Mouse (Mus musculus) kidney, adult 2 months (tissue): ENCODE data around the gene Stx2. TPM values are rescaled to one million over a fixed set of nuclear protein-coding genes. Genes with fewer than 3 reads are reported as not detected.
"Not testable (repeated sequence)": the region's sequence is repeated elsewhere in the genome, so short reads cannot be mapped to it uniquely, and the experiment has no call there.

Experiments used
- DNase-seq: peaks from one replicate; pipeline ENCODE4 v3.0.0; 2021
- H3K27ac ChIP-seq: fragments of 200-500 bp; 2 replicates; pipeline ENCODE4 v1.5.1; 2012; ENCODE audit warnings: low read depth, low read length, control low read depth, inconsistent platforms; ENCODE audit not compliant: insufficient read depth
- H3K27me3 ChIP-seq: fragments of 200-500 bp; replicated peaks from 2 replicates; pipeline ENCODE4 v1.6.1; 2012; ENCODE audit warnings: mild to moderate bottlenecking, moderate library complexity, low read length, inconsistent platforms; ENCODE audit not compliant: control insufficient read depth, insufficient read depth
- H3K36me3 ChIP-seq: fragments of 200-500 bp; 2 replicates; pipeline ENCODE4 v1.6.1; 2012; ENCODE audit warnings: mild to moderate bottlenecking, moderate library complexity, low read length, inconsistent platforms; ENCODE audit not compliant: control insufficient read depth, insufficient read depth
- H3K4me1 ChIP-seq: fragments of 200-500 bp; 2 replicates; pipeline ENCODE4 v1.6.1; 2011; ENCODE audit warnings: low read length; ENCODE audit not compliant: control insufficient read depth, insufficient read depth
- H3K4me3 ChIP-seq: fragments of 200-500 bp; 2 replicates; pipeline ENCODE4 v1.5.1; 2011; ENCODE audit warnings: mild to moderate bottlenecking, low read depth, low read length, control low read depth; ENCODE audit not compliant: insufficient read depth
- CTCF ChIP-seq: fragments of 200-500 bp; conservative IDR thresholded peaks from 2 replicates; pipeline ENCODE4 v1.5.1; 2011; ENCODE audit warnings: low read depth, mild to moderate bottlenecking, control low read depth, low read length, moderate library complexity, mixed read lengths; ENCODE audit not compliant: insufficient read depth, insufficient read length
- POLR2A ChIP-seq: fragments of 200-500 bp; IDR thresholded peaks from one replicate; pipeline ENCODE4 v1.6.1; 2011; ENCODE audit warnings: low read depth, low read length, control low read depth
- WGBS: fragments of 180-500 bp; shearing (Covaris S2); methylation state at CpG from one replicate; pipeline ENCODE4 v1.1.7; 2018; 5-methylcytosine and 5-hydroxymethylcytosine counted together
- polyA plus RNA-seq: library from polyadenylated mRNA; depleted of rRNA; stranded (reverse); fragments of >200 nt; gene quantifications from 2 replicates; pipeline ENCODE4 v1.2.3, GENCODE M21; 2012

The Stx2 gene
- polyA plus RNA-seq, 1 experiment, result 22.4 TPM

DNA sequence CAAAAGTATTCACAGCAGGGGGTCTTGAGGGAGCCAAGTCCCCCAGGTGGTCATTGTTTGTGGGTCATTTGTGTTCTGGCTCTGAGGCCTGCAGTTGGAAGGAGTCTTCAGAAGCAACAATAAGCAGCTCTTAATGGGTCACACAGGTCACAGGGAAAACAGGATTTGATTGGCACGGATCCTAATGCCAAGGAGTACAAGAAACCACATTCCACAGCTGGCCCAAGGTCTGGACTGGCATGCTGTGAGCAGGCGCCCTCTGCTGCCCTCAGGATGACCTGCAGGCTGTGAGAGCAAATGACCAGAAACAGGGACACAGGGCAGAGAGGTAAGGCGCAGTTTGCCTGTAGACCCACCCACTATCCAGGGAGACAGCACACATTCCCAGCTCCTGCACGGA is 32.1 kb downstream of the Stx2 start:
- Histone ChIP-seq H3K27me3 (no peaks in the 10 kb centered on the region), H3K36me3 (no peaks in the 10 kb centered on the region), H3K4me3 (no peak overlapping the region), H3K27ac (no peak overlapping the region), H3K4me1 (no peaks in the 10 kb centered on the region)
- DNase-seq, result peak; percentile 70
- WGBS, result 31% methylated on average over 4 of the region's 4 CpGs
- no peak for TF ChIP-seq POLR2A
- peak; percentile 57; the same call in 1 of the 2 replicates for TF ChIP-seq CTCF

GRCm38 (mm10) chr5:128971298-128971697 is 37.1 kb downstream of the Stx2 start:
- Histone ChIP-seq H3K4me1 (no peaks in the 10 kb centered on the region), H3K4me3 (no peak overlapping the region), H3K27ac (no peak overlapping the region), H3K36me3 (no peaks in the 10 kb centered on the region), H3K27me3 (no peaks in the 10 kb centered on the region)
- 17% methylated on average over 14 of the region's 14 CpGs for WGBS
- DNase-seq, result peak; percentile 55
- TF ChIP-seq CTCF, result peak; percentile 65
- TF ChIP-seq POLR2A, result no peak

DNA sequence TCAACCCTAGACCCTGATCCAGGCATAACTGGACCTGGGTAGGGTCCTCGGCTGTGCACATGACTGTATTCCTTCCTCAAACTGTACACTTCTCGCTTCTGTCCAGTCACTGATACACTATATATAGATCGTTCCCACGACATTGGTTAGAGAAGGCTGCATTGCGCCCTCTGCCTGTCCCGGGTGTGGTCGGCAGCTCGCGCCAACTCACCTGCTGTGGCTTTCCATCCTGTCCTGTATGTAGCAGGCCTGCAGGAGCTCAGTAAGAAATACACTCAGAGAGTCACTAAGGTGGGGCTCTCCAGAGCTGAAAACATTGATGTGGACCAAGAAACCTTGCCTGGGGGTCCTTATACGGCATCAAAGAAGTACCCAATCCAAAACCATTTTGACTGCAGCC is 37.5 kb downstream of the Stx2 start:
- H3K27me3 ChIP-seq, result no peaks in the 10 kb centered on the region
- TF ChIP-seq POLR2A (no peak), CTCF (no peak)
- H3K4me1 ChIP-seq, result no peaks in the 10 kb centered on the region
- H3K4me3 ChIP-seq, result no peak overlapping the region
- WGBS, result 76% methylated on average over 10 of the region's 10 CpGs
- no peaks in the 10 kb centered on the region for H3K36me3 ChIP-seq
- no peak for DNase-seq
- no peak overlapping the region for H3K27ac ChIP-seq

DNA sequence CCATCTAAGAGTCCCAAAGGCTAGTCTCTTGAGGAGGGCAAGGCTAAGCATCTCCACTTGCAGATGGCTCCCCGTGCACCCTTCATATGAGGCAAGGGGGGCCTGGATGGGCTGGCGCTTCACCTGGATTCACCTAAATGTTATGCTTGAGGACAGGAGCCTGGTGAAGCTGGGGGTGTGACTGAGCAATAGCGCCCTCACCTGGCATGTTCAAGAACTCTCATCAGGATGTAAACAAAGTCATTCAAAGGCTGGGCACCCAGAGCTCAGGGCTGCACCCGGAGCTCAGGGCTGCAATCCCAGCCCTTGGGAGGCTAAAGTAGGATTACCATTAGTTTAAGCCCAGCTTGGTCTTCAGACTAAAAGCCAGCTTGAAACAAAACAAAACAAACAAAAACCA is 44.0 kb downstream of the Stx2 start:
- Histone ChIP-seq H3K27ac (no peak overlapping the region), H3K4me1 (no peaks in the 10 kb centered on the region), H3K4me3 (no peak overlapping the region), H3K27me3 (no peaks in the 10 kb centered on the region; the same call in 1 of the 2 replicates), H3K36me3 (no peaks in the 10 kb centered on the region)
- TF ChIP-seq CTCF (no peak), POLR2A (no peak)
- DNase-seq, result no peak
- WGBS, result 48% methylated on average over 4 of the region's 4 CpGs

- H3K4me3 ChIP-seq, result no peak overlapping the region
- WGBS, result 91% methylated on average over 3 of the region's 3 CpGs
- H3K27ac ChIP-seq, result no peak overlapping the region
Measured at GRCm38 (mm10) chr5:128958916-128959315, 49.5 kb downstream of the Stx2 start.

GRCm38 (mm10) chr5:128954371-128954770 is 54.0 kb downstream of the Stx2 start:
- H3K27me3 ChIP-seq, H3K36me3 ChIP-seq, H3K4me3 ChIP-seq, H3K27ac ChIP-seq, H3K4me1 ChIP-seq: not testable (repeated sequence)
- peak; percentile 13 for DNase-seq
- 92% methylated on average over 5 of the region's 5 CpGs for WGBS

More at GRCm38 (mm10) chr5:128958916-128959315, 49.5 kb downstream of the Stx2 start:
- Histone ChIP-seq H3K27me3 (no peaks in the 10 kb centered on the region; the same call in 1 of the 2 replicates), H3K36me3 (no peaks in the 10 kb centered on the region), H3K4me1 (no peaks in the 10 kb centered on the region)
- TF ChIP-seq CTCF (no peak), POLR2A (no peak)
- no peak for DNase-seq

- Histone ChIP-seq H3K27me3 (no peaks in the 10 kb centered on the region; the same call in 1 of the 2 replicates), H3K36me3 (no peaks in the 10 kb centered on the region), H3K4me1 (no peaks in the 10 kb centered on the region), H3K4me3 (no peak within 1 kb of the TSS), H3K27ac (no peak within 1 kb of the TSS)
- WGBS, result 13% methylated on average over 17 of the region's 17 CpGs
- TF ChIP-seq POLR2A (no peak), CTCF (no peak)
- no peak for DNase-seq
Measured at GRCm38 (mm10) chr5:128953278-128954070, 54.9 kb downstream of the Stx2 start, which contains the start of gene Rimbp2. Gene Rimbp2, minus strand, starts transcription at chr5:128953486.
